Mouse (Mus musculus) pancreas, adult 10 weeks (tissue): ENCODE measurements around the gene Gabra3. TPM values are rescaled to one million over a fixed set of nuclear protein-coding genes. Genes with fewer than 3 reads are reported as not detected.

Experiments
- polyA plus RNA-seq: library from polyadenylated mRNA; stranded (reverse); fragments of 350-450 nt; fragmentation: Illumina TruSeq; extraction: RNeasy Lipid Tissue Mini Kit (QIAGEN cat#74804); gene quantifications from one replicate; pipeline ENCODE4 v1.2.3, GENCODE M21; 2015; ENCODE audit warnings: low read depth, low replicate concordance; ENCODE audit not compliant: insufficient read depth

Gabra3 gene
- 5.2 TPM for polyA plus RNA-seq

DNA sequence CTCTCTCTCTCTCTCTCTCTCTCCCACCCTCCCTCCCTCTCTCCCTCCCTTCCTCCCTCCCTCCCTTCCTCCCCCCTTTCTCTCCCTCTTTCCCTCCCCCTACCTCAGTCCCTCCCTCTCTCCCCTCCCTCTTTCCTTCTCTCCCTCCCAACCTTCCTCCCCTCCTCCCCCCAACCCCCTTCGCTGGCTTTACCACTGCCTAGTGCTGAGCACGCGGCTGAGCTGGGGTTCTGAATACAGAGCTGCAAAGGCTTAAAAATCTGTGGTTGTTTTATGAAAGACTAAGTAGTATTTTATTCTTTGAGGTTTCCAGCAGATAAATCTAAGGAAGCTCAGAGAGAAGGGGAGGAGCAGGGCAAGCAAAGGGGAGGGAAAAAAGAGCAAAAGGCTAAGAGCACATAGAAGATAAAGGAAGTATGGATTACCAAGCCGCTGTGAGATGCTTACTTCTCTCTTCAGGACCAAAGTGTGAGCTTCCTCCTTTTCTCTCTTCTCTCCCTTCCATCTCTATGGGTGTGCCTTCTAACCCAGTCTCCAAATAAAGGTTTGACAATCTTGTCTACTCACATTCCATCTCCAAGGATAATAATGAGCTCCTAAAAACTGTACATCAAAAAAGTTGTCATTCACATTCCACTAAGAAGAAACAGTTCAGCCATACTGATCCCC, at the start of gene Gabra3:
Gabra3 (minus strand) TSS at position 619 of the 669 bp plus-strand sequence.

DNA sequence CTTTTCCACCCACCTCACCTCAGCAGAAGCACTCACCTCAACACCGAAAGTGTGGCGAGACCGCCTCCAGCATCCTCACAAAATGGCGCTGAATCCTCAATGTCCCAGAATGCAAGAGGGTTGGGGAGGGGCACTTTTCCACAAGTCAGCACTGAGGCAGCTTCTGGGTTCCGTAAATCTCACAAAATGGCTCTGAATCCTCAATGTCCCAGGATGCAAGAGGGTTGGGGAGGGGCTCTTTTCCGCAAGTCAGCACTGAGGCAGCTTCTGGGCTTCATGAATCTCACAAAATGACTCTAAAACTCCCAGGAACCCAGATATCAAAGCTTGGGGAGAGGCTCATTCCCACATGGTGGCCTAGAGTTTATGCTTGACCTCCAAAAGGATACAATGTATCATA, 269.9 kb downstream of the Gabra3 start, which contains the start of gene Magea10:
Magea10 (minus strand) TSS at position 101 of the 400 bp plus-strand sequence.

Other genes with a start within 250 kb of the Gabra3 start
- gene Gabrq, start 168.3 kb upstream of the Gabra3 start, polyA plus RNA-seq, result 0.37 TPM